Mouse (Mus musculus) heart, embryonic 13.5 days (tissue): ENCODE measurements around the gene Itga5. TPM values are rescaled to one million over a fixed set of nuclear protein-coding genes. Genes with fewer than 3 reads are reported as not detected.

ENCODE experiments used
- ATAC-seq: fragments of 200-750 bp; cut with Nextera tagmentation; 2 replicates; pipeline ENCODE4 v1.8.0; 2017; ENCODE audit warnings: moderate TSS enrichment; ENCODE audit not compliant: insufficient number of reproducible peaks, low FRiP score, low TSS enrichment; ENCODE audit errors: extremely low read depth
- H3K27ac ChIP-seq: fragments of 300-500 bp; sonication (generic); replicated peaks from 2 replicates; pipeline ENCODE4 v1.5.1; 2015; ENCODE audit warnings: moderate library complexity, mild to moderate bottlenecking, inconsistent platforms
- H3K27me3 ChIP-seq: fragments of 300-500 bp; sonication (generic); replicated peaks from 2 replicates; pipeline ENCODE4 v1.6.1; 2015; ENCODE audit warnings: mild to moderate bottlenecking, inconsistent platforms
- H3K36me3 ChIP-seq: fragments of 300-500 bp; sonication (generic); 2 replicates; pipeline ENCODE4 v1.6.1; 2015; ENCODE audit warnings: mild to moderate bottlenecking, inconsistent platforms
- H3K4me1 ChIP-seq: fragments of 300-500 bp; sonication (generic); 2 replicates; pipeline ENCODE4 v1.6.1; 2015; ENCODE audit warnings: inconsistent platforms
- H3K4me2 ChIP-seq: fragments of 300-500 bp; sonication (generic); 2 replicates; pipeline ENCODE4 v1.6.1; 2015; ENCODE audit warnings: inconsistent platforms, mild to moderate bottlenecking, moderate library complexity
- H3K4me3 ChIP-seq: fragments of 300-500 bp; sonication (generic); 2 replicates; pipeline ENCODE4 v1.5.1; 2015; ENCODE audit warnings: moderate library complexity, mild to moderate bottlenecking, inconsistent platforms
- H3K9ac ChIP-seq: fragments of 300-500 bp; sonication (generic); 2 replicates; pipeline ENCODE4 v1.6.1; 2015; ENCODE audit warnings: inconsistent platforms, mild to moderate bottlenecking, moderate library complexity
- H3K9me3 ChIP-seq: fragments of 300-500 bp; sonication (generic); 2 replicates; pipeline ENCODE4 v1.6.1; 2016; ENCODE audit warnings: inconsistent platforms
- whole genome bisulfite sequencing: fragments of 180-500 bp; shearing (Covaris S2); methylation state at CpG from one replicate; pipeline ENCODE4 v1.1.7; 2015; ENCODE audit warnings: mixed read lengths; 5-methylcytosine and 5-hydroxymethylcytosine counted together
- polyA plus RNA-seq: library from polyadenylated mRNA; unstranded; fragments of >200 nt; fragmentation: Nextera tagmentation; extraction: Ambion mirVana; gene quantifications from 2 replicates; pipeline ENCODE4 v1.2.1, GENCODE M21; 2015

Gene Itga5
- polyA plus RNA-seq, 1 experiment from 2014 or later, result 76.4 TPM

DNA sequence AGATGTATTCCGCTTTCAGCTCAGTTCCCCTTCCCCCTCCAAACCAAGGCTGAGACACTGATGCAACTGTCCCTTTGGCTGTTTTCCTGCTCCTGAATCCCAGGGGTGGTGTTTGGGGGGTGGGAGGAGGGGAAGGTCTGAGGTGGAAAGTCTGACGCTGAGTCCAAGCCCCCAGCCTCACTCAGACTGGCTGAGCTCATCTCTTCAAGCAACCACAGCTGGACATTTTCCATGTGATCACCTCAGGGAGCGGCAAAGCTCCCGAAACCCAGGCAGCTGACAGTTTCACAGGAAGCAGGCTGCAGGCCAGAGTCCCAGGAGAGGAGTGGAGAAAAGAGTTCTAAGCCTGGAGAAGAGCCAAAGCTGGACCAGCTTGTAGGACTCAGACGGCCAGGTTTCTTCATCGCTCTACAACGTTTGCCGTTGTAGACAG lies 10.3 kb upstream of the Itga5 start:
- WGBS, result 40% methylated on average over 8 of the region's 8 CpGs

GRCm38 (mm10) chr15:103375112-103375800 lies 8.7 kb upstream of the Itga5 start:
- no peaks in the 10 kb centered on the region for H3K36me3 ChIP-seq
- ATAC-seq, result no peak
- no peak overlapping the region for H3K4me3 ChIP-seq
- WGBS, result 82% methylated on average over 4 of the region's 4 CpGs
- H3K9me3 ChIP-seq, result no peaks in the 10 kb centered on the region
- no peak overlapping the region for H3K4me2 ChIP-seq
- H3K27me3 ChIP-seq, result no peaks in the 10 kb centered on the region
- H3K27ac ChIP-seq, result no peak overlapping the region
- no peak overlapping the region for H3K9ac ChIP-seq
- peaks cover 56% of the 10 kb centered on the region for H3K4me1 ChIP-seq

More for the DNA sequence above, 10.3 kb upstream of the Itga5 start:
- Histone ChIP-seq H3K4me1 (peaks cover 47% of the 10 kb centered on the region), H3K27ac (peak overlapping the region; percentile 71), H3K36me3 (no peaks in the 10 kb centered on the region), H3K27me3 (no peaks in the 10 kb centered on the region), H3K9me3 (no peaks in the 10 kb centered on the region), H3K9ac (peak overlapping the region; percentile 41; the same call in 1 of the 2 replicates), H3K4me2 (peak overlapping the region; percentile 4; the same call in 1 of the 2 replicates), H3K4me3 (no peak overlapping the region)
- ATAC-seq, result 0 out of 2 replicates have a peak, but pooled peaks have one; percentile 12

GRCm38 (mm10) chr15:103372461-103372860 lies 5.9 kb upstream of the Itga5 start:
- Histone ChIP-seq H3K27me3 (no peaks in the 10 kb centered on the region), H3K36me3 (no peaks in the 10 kb centered on the region), H3K4me3 (no peak overlapping the region), H3K4me1 (peaks cover 58% of the 10 kb centered on the region), H3K9ac (no peak overlapping the region), H3K4me2 (no peak overlapping the region), H3K9me3 (no peaks in the 10 kb centered on the region), H3K27ac (no peak overlapping the region)
- ATAC-seq, result no peak

GRCm38 (mm10) chr15:103371741-103372140 lies 5.2 kb upstream of the Itga5 start:
- no peak overlapping the region; the same call in 1 of the 2 replicates for H3K27ac ChIP-seq
- H3K4me3 ChIP-seq, result no peak overlapping the region
- H3K36me3 ChIP-seq, result no peaks in the 10 kb centered on the region
- 65% methylated on average over 1 of the region's 1 CpGs for WGBS
- H3K9ac ChIP-seq, result peak overlapping the region; percentile 3; the same call in 1 of the 2 replicates
- no peak for ATAC-seq
- H3K27me3 ChIP-seq, result no peaks in the 10 kb centered on the region
- H3K9me3 ChIP-seq, result no peaks in the 10 kb centered on the region
- peaks cover 58% of the 10 kb centered on the region for H3K4me1 ChIP-seq
- H3K4me2 ChIP-seq, result no peak overlapping the region

- Histone ChIP-seq H3K4me3 (no peak overlapping the region), H3K27me3 (no peaks in the 10 kb centered on the region), H3K36me3 (no peaks in the 10 kb centered on the region), H3K9me3 (no peaks in the 10 kb centered on the region), H3K4me1 (peaks cover 52% of the 10 kb centered on the region), H3K4me2 (no peak overlapping the region), H3K9ac (0 out of 2 replicates have a peak overlapping the region, but pooled peaks have one; percentile 3), H3K27ac (no peak overlapping the region; the same call in 1 of the 2 replicates)
- ATAC-seq, result no peak
- 21% methylated on average over 2 of the region's 2 CpGs for WGBS
Observed at GRCm38 (mm10) chr15:103371208-103371607, 4.6 kb upstream of the Itga5 start.

DNA sequence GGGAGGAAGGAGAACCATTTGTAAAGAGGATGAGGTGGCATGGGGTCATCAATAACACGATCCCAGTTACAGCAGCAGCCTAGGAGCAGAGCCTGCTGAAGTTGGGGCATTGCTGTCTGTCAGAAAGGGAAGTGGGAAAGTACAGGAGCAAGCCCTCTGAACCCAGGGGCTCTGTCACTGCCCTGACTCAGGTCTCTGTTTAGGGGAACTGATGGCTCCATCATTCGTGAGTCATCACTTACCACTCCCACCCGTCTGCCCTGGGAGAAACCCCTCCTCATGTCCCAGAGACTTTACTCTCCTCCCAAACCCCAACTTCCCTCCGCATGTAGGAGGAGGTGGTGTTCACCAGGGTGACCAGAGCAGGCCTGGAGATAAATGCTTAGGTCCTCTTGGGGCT lies 3.9 kb upstream of the Itga5 start:
- Histone ChIP-seq H3K36me3 (no peaks in the 10 kb centered on the region), H3K9me3 (no peaks in the 10 kb centered on the region), H3K9ac (no peak overlapping the region), H3K4me2 (no peak overlapping the region), H3K27ac (no peak overlapping the region), H3K27me3 (no peaks in the 10 kb centered on the region), H3K4me1 (peaks cover 50% of the 10 kb centered on the region), H3K4me3 (no peak overlapping the region)
- no peak for ATAC-seq
- WGBS, result 28% methylated on average over 4 of the region's 4 CpGs

GRCm38 (mm10) chr15:103369123-103369522 lies 2.6 kb upstream of the Itga5 start:
- no peak for ATAC-seq
- H3K9me3 ChIP-seq, result no peaks in the 10 kb centered on the region
- H3K9ac ChIP-seq, result no peak overlapping the region
- no peak overlapping the region for H3K4me2 ChIP-seq
- H3K4me1 ChIP-seq, result peaks cover 61% of the 10 kb centered on the region
- no peaks in the 10 kb centered on the region for H3K36me3 ChIP-seq
- WGBS, result 35% methylated on average over 1 of the region's 1 CpGs
- no peaks in the 10 kb centered on the region for H3K27me3 ChIP-seq
- H3K4me3 ChIP-seq, result no peak overlapping the region
- H3K27ac ChIP-seq, result no peak overlapping the region

- H3K27me3 ChIP-seq, result no peaks in the 10 kb centered on the region
- no peak overlapping the region for H3K4me3 ChIP-seq
- H3K36me3 ChIP-seq, result no peaks in the 10 kb centered on the region
- H3K4me1 ChIP-seq, result peaks cover 69% of the 10 kb centered on the region
- ATAC-seq, result no peak
- H3K9ac ChIP-seq, result peak overlapping the region; percentile 100
- H3K4me2 ChIP-seq, result no peak overlapping the region
- 67% methylated on average over 4 of the region's 4 CpGs for WGBS
- no peaks in the 10 kb centered on the region for H3K9me3 ChIP-seq
- peak overlapping the region; percentile 98 for H3K27ac ChIP-seq
Observed at GRCm38 (mm10) chr15:103368179-103368940, 1.8 kb upstream of the Itga5 start.

- H3K4me1 ChIP-seq, result peaks cover 77% of the 10 kb centered on the region
- ATAC-seq, result no peak
- peaks cover 15% of the 10 kb centered on the region; the same call in 1 of the 2 replicates for H3K36me3 ChIP-seq
- under 1% methylated on average over 50 of the region's 51 CpGs for WGBS
- H3K4me3 ChIP-seq, result peak overlapping the region; percentile 95
- peak overlapping the region; percentile 89 for H3K4me2 ChIP-seq
- peak overlapping the region; percentile 100 for H3K9ac ChIP-seq
- H3K27ac ChIP-seq, result peak overlapping the region; percentile 98
- no peaks in the 10 kb centered on the region for H3K27me3 ChIP-seq
- no peaks in the 10 kb centered on the region for H3K9me3 ChIP-seq
Observed at GRCm38 (mm10) chr15:103365471-103366375, 840 bp downstream of the Itga5 start.

DNA sequence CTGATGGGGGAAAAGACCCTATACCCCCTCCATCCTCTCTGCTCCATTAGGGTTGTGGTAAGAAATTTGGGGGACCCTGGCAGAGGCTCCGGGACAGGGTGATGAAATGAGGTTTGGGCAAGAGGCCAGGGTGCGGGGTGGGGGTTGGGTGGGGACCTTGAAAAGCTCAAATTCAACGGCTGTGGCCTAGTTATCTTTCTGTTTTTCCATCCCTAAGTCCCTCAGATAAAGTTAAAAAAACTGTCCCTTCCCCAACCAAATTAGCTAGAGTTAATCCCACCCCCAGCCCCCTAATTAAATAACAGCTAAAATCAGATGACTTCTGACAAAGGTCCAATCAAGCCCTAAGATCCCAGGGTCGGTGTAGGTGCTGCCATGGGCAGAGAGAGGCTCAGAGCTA lies 1.8 kb downstream of the Itga5 start:
- Histone ChIP-seq H3K9ac (peak overlapping the region; percentile 100), H3K27ac (peak overlapping the region; percentile 98), H3K27me3 (no peaks in the 10 kb centered on the region), H3K9me3 (no peaks in the 10 kb centered on the region), H3K36me3 (peaks cover 16% of the 10 kb centered on the region; the same call in 1 of the 2 replicates), H3K4me3 (peak overlapping the region; percentile 95), H3K4me2 (peak overlapping the region; percentile 89), H3K4me1 (peaks cover 76% of the 10 kb centered on the region)
- WGBS, result 15% methylated on average over 4 of the region's 4 CpGs
- ATAC-seq, result no peak

DNA sequence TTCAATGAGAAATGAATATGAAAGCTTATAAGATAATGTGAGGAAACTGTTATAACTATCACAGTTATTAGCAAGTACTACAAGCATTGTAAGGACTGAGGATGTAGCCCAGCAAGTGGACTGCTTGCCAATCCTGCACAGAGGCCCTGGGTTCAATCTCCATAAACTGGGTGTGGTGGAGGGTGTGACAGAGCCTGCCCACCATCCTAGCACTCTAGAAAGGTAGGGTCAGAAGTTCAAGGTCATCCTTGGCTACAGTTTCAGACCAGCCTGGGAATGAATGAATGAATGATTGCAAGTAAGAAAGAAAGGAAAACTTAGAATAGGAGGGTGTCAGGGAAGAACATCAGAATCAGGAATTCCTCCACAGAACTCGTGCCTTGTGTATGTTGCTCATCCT lies 2.8 kb downstream of the Itga5 start:
- no peaks in the 10 kb centered on the region for H3K9me3 ChIP-seq
- no peak for ATAC-seq
- peaks cover 16% of the 10 kb centered on the region; the same call in 1 of the 2 replicates for H3K36me3 ChIP-seq
- H3K4me3 ChIP-seq, result peak overlapping the region; percentile 95
- H3K4me1 ChIP-seq, result peaks cover 79% of the 10 kb centered on the region
- WGBS, result 42% methylated on average over 1 of the region's 1 CpGs
- peak overlapping the region; percentile 89 for H3K4me2 ChIP-seq
- H3K27ac ChIP-seq, result peak overlapping the region; percentile 98; the same call in 1 of the 2 replicates
- H3K9ac ChIP-seq, result peak overlapping the region; percentile 100
- no peaks in the 10 kb centered on the region for H3K27me3 ChIP-seq
